Mouse (Mus musculus) right cerebral cortex, postnatal 36 days (tissue): ENCODE measurements around the gene Mfsd14a.

Experiments
- DNase-seq, 2 experiments: peaks; one replicate each; pipeline ENCODE4 v3.0.0; 2022; ENCODE audit warnings: low spot score in 2 of 2, mixed read lengths in 1 of 2

The Mfsd14a gene

GRCm38 (mm10) chr3:116653278-116653945, 9.1 kb downstream of the Mfsd14a start:
- no peak for DNase-seq

DNA sequence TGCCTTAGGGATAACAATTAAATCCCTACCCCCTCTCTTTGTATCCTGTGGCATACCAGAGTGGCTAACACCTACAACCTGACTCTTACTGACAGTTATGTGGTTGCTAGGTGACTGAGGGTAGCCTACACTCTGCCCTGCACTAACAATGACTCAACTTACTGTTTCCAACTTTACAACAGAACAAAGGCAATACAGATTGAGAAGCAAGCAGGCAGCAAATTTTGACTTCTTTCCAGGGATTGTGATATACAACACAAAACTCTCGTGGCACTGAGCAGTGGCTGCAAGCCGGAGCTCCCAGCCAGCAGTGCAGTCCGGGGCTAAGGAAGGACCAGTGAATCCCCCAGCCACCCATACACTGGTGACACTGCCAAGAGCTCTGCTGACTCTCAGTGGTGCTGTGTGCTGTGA, 10.4 kb downstream of the Mfsd14a start:
- DNase-seq = no peak

DNA sequence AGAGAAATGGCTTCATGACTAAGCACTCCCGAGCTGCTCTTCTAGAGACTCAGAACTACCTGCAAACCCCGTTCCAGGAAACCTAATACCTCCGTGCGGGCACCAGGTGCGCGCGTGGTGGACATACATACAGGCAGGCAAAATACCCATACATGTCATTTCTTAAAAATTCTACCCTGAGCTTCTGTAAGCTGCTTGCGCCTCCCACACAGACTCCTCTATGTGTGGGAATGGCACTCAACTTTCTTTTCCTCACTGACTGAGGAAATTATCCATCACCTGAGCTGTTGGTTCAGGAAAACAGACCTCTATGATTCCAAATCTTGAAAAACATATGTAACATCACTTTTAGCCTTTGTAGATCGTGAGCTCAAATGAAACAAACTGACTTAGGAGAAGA, 11.8 kb downstream of the Mfsd14a start:
- DNase-seq = peak in 1 of 2 experiments; percentile 28

DNA sequence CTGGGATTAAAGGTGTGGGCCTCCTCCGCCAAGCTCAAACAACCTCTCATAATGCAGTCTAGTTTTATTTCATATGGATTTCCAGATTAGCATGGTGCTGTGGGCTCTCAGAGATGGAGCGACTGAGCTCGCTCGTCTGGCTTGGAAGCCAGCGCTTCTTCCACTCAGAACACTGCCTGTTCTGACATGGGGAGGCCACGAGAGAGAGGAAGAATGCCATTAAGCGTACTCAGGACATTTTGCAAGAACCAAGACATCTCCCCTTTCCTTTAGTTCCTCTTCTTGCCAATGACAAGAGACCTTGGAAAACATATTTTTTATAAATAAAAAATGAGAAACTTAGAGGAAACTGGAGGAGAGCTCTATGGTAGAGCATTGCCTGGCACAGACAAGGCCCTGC, 13.7 kb downstream of the Mfsd14a start:
- DNase-seq = no peak

DNA sequence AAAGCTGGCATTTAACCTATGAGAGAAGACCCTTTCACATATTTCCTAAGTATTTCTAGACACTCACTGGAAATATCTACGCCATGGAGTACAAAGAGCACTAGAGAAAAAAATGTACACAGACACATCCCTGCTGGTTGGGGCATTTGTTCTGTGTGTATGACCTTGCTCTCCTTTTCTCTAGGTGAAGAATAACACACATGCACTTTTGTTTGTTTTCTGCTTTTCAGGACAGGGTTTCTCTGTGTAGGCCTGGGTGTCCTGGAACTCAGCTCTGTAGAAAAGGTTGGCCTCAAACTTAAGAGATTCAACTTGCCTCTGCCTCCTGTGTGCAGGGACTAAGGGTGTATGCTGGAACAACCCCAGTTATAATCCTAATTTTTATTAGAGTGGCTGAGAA, 16.1 kb downstream of the Mfsd14a start:
- DNase-seq = no peak

DNA sequence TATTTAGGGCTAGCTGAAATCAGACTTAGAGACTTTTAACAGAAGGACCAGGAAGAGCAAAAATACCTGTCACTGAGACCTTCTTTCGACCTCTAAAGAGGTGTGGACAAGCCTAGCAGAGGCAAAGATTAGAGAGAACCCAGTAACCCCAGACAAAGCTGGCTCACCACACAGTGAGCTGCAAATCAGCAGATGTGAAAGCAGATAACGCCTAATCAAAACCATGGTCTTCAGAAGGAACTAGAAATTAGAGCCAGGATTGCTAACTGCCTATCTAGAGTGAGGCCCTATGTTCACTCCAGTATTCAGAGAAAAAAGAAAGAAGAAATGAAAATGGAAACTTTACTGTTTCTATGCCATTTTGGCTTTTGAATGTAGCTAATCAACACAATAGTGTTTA, 20.1 kb downstream of the Mfsd14a start:
- no peak for DNase-seq

DNA sequence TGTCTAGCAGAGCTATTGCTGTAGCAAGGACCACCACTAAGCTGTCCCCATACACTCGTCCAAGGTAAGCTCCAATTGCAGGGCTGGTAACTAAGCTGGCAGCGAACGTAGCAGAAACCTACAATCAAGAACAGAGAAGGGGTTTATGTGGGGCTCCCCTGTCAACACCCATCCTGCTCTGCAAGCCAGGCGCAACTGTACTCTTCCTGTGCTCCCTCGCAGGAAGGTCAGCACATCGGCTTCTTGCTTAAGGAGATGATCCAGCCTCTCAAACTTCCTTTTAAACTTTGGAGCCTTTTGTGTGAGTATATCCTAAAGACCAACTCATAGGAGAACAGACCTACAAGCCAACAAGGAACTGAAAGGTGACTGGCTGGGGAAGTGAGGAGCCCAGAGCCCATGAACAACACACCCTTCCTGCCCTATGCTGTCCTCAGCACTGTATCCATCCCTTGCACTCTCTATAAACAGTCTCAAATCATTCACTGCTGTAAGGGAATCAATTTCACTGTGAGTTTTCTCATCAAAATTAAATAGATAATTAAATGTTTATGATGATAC, 20.6 kb downstream of the Mfsd14a start:
- DNase-seq = no peak

DNA sequence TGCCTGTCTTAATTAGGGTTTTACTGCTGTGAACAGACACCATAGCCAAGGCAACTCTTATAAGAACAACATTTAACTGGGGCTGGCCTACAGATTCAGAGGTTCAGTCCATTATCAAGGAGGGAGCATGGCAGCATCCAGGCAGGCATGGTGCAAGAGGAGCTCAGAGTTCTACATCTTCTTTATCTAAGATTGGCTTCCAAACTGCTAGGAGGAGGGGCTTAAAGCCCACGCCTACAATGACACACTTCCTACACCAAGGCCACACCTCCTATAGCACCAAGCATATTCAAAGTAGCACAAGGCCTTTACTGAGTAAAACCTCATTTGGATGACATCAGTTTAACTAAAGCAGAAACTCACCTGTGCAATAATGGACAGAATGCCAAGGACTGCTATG, 22.5 kb downstream of the Mfsd14a start:
- no peak for DNase-seq

DNA sequence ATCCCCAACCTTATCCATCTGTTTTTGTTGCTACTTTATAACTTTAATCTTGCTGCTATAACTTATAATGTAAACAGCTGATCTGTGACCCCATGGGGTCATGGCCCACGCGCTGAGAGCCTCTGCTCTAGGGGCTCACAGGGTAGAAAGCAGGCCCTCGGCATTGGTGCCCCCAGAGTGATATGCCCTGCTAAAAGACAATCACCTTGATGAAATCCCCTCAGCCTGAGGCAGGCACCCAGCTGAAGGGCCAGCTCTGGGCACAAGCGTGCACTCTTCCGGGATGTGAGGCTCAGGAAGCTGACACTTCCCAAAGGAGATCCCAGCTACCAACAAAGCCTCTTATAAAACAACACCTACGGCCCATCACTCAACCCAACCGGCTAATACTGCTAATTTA, 23.9 kb downstream of the Mfsd14a start:
- no peak for DNase-seq

DNA sequence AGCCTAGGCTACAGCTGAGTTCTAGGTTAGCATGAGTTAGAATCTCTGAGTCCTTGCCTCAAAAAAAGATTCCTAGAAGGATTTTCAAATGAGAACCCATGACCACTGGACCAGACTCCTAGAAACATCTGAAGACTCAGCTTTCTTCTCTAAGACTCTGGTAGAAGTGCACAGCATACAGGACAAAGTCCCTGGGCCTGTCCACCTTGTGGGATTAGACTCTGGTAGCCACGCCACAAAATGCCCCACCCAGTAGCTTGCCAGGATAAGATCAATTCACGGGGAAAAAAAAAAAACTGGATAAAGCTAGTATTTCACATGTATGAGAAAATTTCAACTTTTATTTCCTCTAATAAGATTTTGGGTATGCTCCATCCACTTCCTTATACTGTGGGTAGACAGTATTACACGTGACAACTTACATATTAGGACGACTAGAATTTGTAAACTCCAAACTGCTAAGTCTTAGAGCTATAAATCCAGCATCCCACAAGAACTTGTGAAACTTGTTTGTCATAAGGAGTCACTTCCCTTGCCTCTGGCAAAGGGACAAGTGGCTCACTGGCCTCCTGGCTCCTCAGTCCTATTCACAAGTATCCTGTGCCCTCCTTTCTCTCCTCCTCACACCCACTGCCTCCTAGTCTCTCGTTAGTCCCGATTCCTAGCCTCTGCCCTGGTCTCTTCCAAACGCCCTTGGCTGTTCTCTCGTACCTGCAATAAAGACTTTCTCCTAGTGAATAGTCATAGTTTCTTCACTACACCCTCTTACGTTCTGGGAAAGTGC, 24.6 kb downstream of the Mfsd14a start:
- DNase-seq = no peak

GRCm38 (mm10) chr3:116635799-116636198, 26.7 kb downstream of the Mfsd14a start:
- no peak for DNase-seq

DNA sequence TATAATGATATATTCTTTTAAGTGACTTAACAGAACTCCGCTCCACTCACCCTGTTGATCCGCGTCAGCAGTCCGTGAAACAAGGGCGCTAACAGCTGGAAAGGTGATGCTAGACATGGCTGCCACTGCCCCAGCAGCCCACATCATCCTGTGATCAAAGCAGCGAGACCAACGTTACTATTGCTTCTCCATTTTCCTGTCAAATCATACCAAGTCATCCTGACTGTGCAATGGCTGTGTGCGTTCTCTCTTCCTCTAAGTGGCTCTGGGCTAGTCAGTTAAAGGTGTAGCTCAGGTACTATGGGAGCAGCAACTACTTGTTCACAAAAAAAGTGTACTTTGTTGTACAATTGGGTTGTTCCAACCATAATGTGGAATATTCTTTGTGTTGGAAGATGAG, 27.6 kb downstream of the Mfsd14a start:
- no peak for DNase-seq

DNA sequence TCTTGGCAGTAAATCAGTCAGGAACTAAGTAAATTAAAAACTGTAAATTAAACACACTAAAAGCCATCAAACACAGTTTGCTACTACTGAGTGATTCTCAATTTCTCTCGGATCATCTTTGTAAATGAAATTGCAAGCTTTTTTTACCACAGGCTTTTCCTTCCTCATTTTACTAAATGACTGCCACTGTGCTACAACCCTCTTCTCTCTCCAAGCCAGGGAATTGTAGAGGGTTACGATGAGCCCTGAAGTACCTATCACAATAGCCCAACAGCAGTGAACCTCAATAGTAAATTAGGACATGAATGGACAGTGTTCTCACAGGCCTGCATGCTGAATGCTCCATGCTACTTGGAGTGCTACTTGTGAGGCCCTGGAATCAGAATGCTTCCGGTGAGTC, 28.4 kb downstream of the Mfsd14a start:
- no peak for DNase-seq

DNA sequence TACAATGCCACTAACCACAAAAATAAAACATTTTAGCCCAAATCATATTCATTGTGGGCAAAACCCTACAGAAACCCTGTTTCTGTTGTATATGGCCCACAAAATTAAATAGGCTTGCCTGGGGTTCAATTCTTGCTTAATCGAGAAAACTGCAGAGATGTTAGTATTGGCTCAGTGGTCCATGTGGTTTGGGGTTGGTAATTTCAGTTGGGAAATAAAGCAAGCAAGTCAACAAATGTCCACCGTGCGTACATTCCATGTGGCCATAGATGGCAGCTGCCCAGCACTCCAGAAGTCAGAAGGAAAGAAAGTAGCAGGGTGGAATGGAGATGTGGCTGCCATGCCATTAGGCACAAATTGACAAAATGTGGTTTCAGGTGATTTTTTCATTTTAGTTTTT, 29.5 kb downstream of the Mfsd14a start:
- no peak for DNase-seq

DNA sequence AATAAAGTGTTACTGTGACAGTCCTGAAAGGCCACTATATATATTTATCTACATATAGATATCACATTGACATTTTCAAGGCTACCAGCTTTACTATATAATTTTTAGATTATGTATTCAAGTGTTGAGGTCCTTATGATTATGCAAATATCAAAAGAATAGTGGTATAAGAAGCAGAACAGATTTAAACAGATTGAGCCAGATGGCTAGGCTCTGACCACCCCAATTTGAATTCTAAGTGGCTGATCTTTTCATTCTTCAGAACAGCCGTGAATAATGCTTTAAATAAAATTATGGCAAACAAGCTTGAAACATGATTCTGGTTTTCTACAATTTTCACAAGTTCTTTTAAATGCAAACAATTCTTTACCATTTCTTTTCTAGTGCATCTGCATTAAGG, 31.0 kb downstream of the Mfsd14a start:
- DNase-seq = no peak

GRCm38 (mm10) chr3:116622641-116623040, 39.8 kb downstream of the Mfsd14a start:
- DNase-seq = no peak

DNA sequence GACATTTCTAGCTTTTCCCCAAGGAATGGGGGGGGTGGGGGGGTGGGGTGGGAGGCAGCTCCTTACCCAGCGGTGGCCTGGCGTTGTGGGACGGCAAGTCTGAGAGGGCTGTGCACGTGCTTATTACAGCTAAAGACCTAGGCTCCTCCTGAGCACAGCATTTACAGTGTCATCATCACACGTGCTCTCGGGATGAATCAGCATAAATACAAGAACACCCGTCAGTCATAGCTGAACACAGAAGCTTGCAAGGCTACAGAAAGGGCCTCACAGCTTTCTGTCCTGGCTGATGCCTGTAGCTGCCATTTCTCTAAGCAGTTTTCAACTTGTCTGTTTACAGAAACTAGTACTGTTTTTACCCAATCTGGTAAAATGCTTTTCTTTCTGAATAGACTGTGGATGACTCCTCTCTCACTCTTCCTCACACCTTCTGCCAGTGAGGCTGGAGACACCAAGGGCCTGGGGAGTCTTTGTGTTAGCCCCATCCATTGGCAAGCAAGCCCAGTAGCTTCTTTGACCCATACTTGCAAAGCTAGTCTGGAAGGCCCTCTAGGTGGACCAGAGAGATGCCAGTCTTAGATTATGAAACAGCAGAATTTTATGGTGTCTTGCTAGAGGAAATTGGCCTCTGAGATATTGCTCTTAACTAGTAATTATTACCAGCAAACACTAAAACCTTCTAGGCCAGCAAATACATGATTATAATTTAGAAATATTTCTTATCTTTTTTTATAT, 41.7 kb downstream of the Mfsd14a start:
- DNase-seq = no peak

DNA sequence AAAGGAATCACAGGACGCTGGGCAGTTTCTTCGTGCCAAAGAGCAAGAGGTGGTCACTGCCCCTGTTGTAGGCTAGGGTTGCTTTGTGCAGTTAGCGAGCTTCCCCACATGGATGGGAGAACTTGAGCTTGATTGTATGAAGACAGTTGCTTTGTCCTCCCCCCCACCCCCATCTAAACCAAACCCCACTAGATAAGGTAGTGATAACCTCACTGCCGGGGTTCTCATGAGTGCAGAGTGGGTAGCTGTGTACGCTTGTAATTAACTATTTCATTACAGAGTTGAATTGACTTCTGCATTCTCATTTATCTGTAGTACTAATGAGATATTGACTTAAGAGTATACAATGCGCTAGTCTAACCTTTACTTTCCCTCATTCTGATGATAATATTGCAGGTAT, 43.6 kb downstream of the Mfsd14a start:
- no peak for DNase-seq

GRCm38 (mm10) chr3:116615318-116616068, 47.0 kb downstream of the Mfsd14a start:
- no peak for DNase-seq

DNA sequence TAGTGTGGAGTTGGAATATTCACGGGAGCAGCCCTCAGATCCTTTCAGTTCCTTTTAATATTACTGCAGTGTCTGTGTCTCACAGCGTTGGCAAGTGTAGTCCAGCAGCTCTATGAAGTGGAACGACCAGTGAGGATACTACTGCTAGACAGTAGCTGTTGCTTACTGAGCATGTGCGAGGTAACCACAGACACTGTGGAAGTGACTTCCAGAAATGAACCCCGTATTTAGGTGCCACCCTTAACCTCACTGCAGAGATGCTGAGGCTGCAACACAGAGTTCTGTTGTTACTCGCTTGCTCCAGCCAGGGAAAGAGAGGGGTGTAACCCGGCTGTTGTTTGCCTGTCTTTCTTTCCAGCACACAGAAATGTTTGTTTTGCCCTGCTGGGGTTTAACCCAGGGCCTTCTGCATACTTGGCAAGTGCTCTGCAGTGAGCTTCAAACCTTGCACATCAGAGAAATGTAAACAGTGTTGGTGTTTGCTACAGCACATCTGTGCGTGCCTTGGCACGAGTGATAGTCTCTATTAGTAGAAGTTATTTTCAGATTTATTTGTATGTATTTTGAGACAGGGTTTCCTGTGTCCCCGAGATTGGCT, 48.1 kb downstream of the Mfsd14a start, which contains the start of gene Trmt13:
Gene Trmt13, minus strand, starts transcription at position 293 of the 598 bp plus-strand sequence.
- DNase-seq = no peak

- DNase-seq = no peak
Observed at GRCm38 (mm10) chr3:116604570-116604969, 57.9 kb downstream of the Mfsd14a start.
